Mouse (Mus musculus) heart, embryonic 14.5 days (tissue): ENCODE results near the gene Map10. TPM values are rescaled to one million over a fixed set of nuclear protein-coding genes. Genes with fewer than 3 reads are reported as not detected.

ENCODE experiments used
- ATAC-seq: fragments of 200-750 bp; cut with Nextera tagmentation; 2 replicates; pipeline ENCODE4 v1.8.0; 2017; ENCODE audit warnings: low read depth, moderate TSS enrichment; ENCODE audit not compliant: insufficient number of reproducible peaks, insufficient read depth, low FRiP score
- H3K27ac ChIP-seq, 2 experiments: fragments of 200-500 bp in 1 of 2; fragments of 300-500 bp in 1 of 2; sonication (generic) in 1 of 2; replicated peaks in 1 of 2; 2 replicates each; pipeline ENCODE4 v1.5.1; 2012 to 2014; ENCODE audit warnings: low read depth in 2 of 2, low read length in 2 of 2, control low read depth in 1 of 2, mild to moderate bottlenecking in 1 of 2, mixed read lengths in 1 of 2; ENCODE audit not compliant: control insufficient read depth in 1 of 2, insufficient read depth in 1 of 2
- H3K27me3 ChIP-seq: fragments of 300-500 bp; sonication (generic); 2 replicates; pipeline ENCODE4 v1.6.1; 2014; ENCODE audit warnings: mild to moderate bottlenecking, low read length, control low read depth; ENCODE audit not compliant: control insufficient read depth, insufficient read depth
- H3K36me3 ChIP-seq: fragments of 300-500 bp; sonication (generic); 2 replicates; pipeline ENCODE4 v1.6.1; 2014; ENCODE audit warnings: mild to moderate bottlenecking, control low read depth, low read length, mixed read lengths; ENCODE audit not compliant: control insufficient read depth, insufficient read depth
- H3K4me1 ChIP-seq, 2 experiments: fragments of 200-500 bp in 1 of 2; fragments of 300-500 bp in 1 of 2; sonication (generic) in 1 of 2; 2 replicates each; pipeline ENCODE4 v1.6.1; 2012 to 2014; ENCODE audit warnings: low read length in 2 of 2, control low read depth in 1 of 2, mixed read lengths in 1 of 2; ENCODE audit not compliant: control insufficient read depth in 2 of 2, insufficient read depth in 2 of 2
- H3K4me2 ChIP-seq: fragments of 300-500 bp; sonication (generic); 2 replicates; pipeline ENCODE4 v1.6.1; 2014; ENCODE audit warnings: mild to moderate bottlenecking, low read length
- H3K4me3 ChIP-seq, 2 experiments: fragments of 200-500 bp in 1 of 2; fragments of 300-500 bp in 1 of 2; sonication (generic) in 1 of 2; 2 replicates each; pipeline ENCODE4 v1.5.1; 2012 to 2014; ENCODE audit warnings: low read length in 2 of 2, mild to moderate bottlenecking in 2 of 2, control low read depth in 1 of 2, low read depth in 1 of 2, moderate library complexity in 1 of 2; ENCODE audit not compliant: control insufficient read depth in 1 of 2, insufficient read depth in 1 of 2
- H3K9ac ChIP-seq: fragments of 300-500 bp; sonication (generic); 2 replicates; pipeline ENCODE4 v1.6.1; 2014; ENCODE audit warnings: mild to moderate bottlenecking, low read length
- H3K9me3 ChIP-seq: fragments of 300-500 bp; sonication (generic); 2 replicates; pipeline ENCODE4 v1.6.1; 2016; ENCODE audit warnings: low read length, control low read depth; ENCODE audit not compliant: control insufficient read depth
- WGBS: fragments of 180-500 bp; shearing (Covaris S2); extraction: QIAGEN DNeasy Blood & Tissue Kit; methylation state at CpG from one replicate; pipeline ENCODE4 v1.1.7; 2014; 5-methylcytosine and 5-hydroxymethylcytosine counted together
- polyA plus RNA-seq: library from polyadenylated mRNA; unstranded; fragments of >200 nt; fragmentation: Nextera tagmentation; extraction: Ambion mirVana; gene quantifications from 2 replicates; pipeline ENCODE4 v1.2.1, GENCODE M21; 2014

Map10 gene
- polyA plus RNA-seq, 1 experiment from 2014 or later, result 7.8 TPM

DNA sequence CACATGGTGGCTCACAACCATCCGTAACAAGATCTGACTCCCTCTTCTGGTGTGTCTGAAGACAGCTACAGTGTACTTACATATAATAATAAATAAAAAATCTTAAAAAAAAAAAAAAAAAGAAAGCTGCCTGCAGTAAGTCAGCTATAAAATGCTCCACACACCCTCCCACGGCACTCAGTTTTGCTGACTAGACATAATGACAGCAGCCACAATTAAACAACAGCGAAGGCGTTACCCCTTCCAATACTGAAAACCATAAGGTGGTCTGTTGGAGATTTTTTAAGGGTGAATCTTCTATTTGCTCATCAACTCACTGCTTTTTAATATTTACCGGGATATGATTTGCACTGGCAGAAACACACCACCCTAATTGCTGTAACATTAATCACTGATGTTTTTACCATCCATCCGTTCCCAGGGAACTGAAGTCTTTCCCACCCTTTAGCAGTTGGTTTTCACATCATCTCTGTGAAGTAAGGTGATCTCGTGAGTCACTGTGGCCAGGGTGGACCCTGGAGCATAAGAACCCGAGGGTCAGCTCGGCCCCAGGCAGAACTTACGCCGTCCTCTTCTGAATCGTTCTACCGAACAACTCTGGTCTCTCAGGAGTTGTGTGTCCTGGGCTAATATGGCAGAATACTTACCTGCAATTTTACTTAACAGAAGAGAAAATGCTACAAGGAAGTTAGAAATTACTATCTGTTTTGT lies 7.5 kb upstream of the Map10 start:
- H3K9me3 ChIP-seq, result no peaks in the 10 kb centered on the region
- no peak overlapping the region for H3K4me2 ChIP-seq
- H3K36me3 ChIP-seq, result no peaks in the 10 kb centered on the region
- no peak for ATAC-seq
- H3K9ac ChIP-seq, result no peak overlapping the region
- H3K27ac ChIP-seq, result peak overlapping the region in 1 of 2 experiments; percentile 14; a peak in 2 of 4 replicates
- 92% methylated on average over 12 of the region's 13 CpGs for WGBS
- no peaks in the 10 kb centered on the region for H3K27me3 ChIP-seq
- H3K4me3 ChIP-seq, result no peak overlapping the region
- peaks cover 22 to 38% of the 10 kb centered on the region in 2 experiments for H3K4me1 ChIP-seq

DNA sequence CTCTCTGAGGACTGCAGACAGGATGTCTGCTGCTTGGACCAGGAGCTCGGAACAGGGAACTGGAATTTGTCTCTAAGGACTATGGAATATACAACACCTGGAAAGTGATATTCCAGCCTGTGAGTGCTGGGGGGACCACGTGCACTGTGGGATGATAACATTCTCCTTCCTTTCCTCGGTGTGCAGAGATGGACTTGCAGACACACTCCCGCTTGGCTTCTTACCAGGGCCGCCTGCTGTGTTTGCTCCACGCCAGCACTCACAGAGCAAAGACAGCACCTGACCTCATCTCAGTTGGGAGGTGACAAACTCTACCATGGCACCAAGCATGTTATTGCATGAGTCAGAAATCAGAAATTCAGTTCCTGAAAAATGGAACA lies 7.0 kb upstream of the Map10 start:
- peak overlapping the region in 1 of 2 experiments; percentile 14; a peak in 2 of 4 replicates for H3K27ac ChIP-seq
- 0 out of 2 replicates have a peak, but pooled peaks have one; percentile 16 for ATAC-seq

DNA sequence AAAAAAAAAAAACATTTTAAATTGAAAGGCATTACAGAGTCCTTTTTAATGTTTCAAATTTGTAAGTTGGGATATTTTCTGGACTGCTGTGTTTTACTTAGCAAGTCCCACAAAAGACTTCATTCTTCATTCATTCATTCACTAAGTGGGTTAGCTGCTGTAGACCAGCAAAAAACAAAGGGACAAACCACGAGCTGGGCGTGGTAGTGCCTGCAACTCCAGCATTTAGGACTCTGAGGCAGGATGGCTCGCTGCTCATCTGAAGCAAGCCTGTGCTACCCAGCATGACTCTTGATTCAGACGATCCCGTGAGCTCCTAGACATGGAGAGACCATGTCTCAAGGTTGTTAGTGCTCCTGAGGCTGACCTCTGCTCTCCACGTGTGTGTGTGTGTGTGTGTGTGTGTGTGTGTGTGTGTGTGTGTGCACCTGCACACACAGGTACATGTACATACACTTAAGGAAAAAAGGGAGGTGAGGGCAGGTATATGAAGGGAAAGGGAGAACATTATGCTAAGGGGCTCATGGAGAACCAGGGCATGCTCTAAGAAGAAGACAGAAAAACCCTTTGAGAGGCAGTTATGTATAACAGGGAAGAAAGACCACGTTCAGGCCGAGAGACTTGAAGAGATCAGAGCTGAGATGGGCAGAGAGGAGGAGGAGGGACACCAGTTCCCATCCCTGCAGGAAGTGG lies 4.3 kb upstream of the Map10 start:
- H3K4me2 ChIP-seq, result peak overlapping the region; percentile 32
- ATAC-seq, result no peak
- H3K27me3 ChIP-seq, result no peaks in the 10 kb centered on the region
- no peak overlapping the region for H3K4me3 ChIP-seq
- H3K4me1 ChIP-seq, result peaks cover 26 to 46% of the 10 kb centered on the region in 2 experiments
- 55% methylated on average over 8 of the region's 8 CpGs for whole genome bisulfite sequencing
- H3K27ac ChIP-seq, result peak overlapping the region; percentile 91 to 92
- peaks cover 1% of the 10 kb centered on the region for H3K9me3 ChIP-seq
- H3K36me3 ChIP-seq, result no peaks in the 10 kb centered on the region
- no peak overlapping the region for H3K9ac ChIP-seq

More for the DNA sequence above, 7.0 kb upstream of the Map10 start:
- WGBS, result 33% methylated on average over 6 of the region's 6 CpGs
- no peaks in the 10 kb centered on the region for H3K27me3 ChIP-seq
- no peak overlapping the region for H3K4me2 ChIP-seq
- H3K36me3 ChIP-seq, result no peaks in the 10 kb centered on the region
- peaks cover 22 to 42% of the 10 kb centered on the region in 2 experiments for H3K4me1 ChIP-seq
- H3K9me3 ChIP-seq, result no peaks in the 10 kb centered on the region
- H3K9ac ChIP-seq, result no peak overlapping the region
- H3K4me3 ChIP-seq, result no peak overlapping the region

DNA sequence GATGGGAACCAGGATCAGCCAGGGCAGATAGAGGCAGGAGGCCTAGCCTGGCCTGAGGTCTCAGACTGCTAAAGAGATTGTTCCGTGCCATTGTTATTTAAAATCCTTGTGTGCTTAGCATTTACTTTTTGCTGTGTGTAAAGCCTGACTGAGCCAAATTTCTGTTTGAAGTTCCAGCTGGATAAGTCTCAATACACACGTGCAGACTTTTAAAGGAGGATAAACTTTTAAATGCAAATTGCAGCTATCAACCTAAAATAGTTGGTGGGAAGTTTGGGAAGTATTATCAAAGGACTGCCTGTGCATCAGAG lies 3.8 kb upstream of the Map10 start:
- no peak overlapping the region for H3K9ac ChIP-seq
- no peak for ATAC-seq
- peak overlapping the region; percentile 91 to 92 for H3K27ac ChIP-seq
- peak overlapping the region; percentile 32 for H3K4me2 ChIP-seq
- H3K4me3 ChIP-seq, result no peak overlapping the region
- WGBS, result 11% methylated on average over 2 of the region's 2 CpGs
- peaks cover 26 to 47% of the 10 kb centered on the region in 2 experiments for H3K4me1 ChIP-seq
- H3K9me3 ChIP-seq, result peaks cover 6% of the 10 kb centered on the region
- no peaks in the 10 kb centered on the region for H3K36me3 ChIP-seq
- no peaks in the 10 kb centered on the region for H3K27me3 ChIP-seq

DNA sequence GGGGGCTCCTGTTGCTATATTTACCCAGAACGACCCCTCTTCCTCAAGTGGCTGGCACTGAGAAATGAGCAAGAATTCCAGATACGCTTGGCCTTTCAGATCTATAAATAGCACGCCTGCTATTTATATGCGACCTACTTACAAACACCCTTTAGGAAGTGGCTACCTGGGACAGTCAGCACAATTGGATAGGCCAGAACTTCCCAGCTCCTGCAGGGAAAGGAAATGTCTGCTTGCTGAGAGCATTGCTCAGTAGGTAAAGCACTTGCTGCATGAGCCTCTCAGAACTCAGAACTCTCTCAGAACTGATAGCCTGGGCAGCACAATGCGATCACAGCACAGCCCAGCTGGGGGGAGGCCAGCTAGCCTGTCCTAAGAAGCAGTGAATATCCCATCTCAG lies 3.4 kb upstream of the Map10 start:
- Histone ChIP-seq H3K4me2 (peak overlapping the region; percentile 32), H3K4me3 (0 out of 4 replicates have a peak overlapping the region, but pooled peaks of 1 of the 2 experiments have one; percentile 2), H3K27me3 (no peaks in the 10 kb centered on the region), H3K4me1 (peaks cover 26 to 47% of the 10 kb centered on the region in 2 experiments), H3K9ac (peak overlapping the region; percentile 6; the same call in 1 of the 2 replicates), H3K36me3 (no peaks in the 10 kb centered on the region), H3K27ac (peak overlapping the region; percentile 91 to 92), H3K9me3 (peaks cover 10% of the 10 kb centered on the region)
- ATAC-seq, result peak; percentile 33; the same call in 1 of the 2 replicates
- WGBS, result 6% methylated on average over 5 of the region's 5 CpGs

DNA sequence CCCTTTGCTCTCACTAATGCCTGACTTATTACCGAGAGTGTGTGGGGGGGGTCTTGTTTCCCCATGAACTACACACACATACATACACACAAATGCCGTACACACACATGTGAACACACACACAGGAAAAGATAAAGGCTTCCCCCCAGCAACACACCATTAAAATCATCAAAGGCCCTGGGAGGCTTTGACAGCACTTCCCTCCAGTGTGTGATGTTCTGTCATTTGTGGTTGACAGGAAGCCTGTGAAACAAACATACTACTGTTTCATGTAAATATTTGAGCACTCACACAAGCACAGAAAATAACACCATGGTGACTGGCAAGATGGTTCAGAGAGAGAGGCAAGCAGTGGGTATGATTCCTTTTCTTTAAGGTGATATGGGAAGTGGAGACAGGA lies 2.4 kb upstream of the Map10 start:
- H3K4me1 ChIP-seq, result peaks cover 26 to 45% of the 10 kb centered on the region in 2 experiments
- H3K27ac ChIP-seq, result peak overlapping the region; percentile 52 to 91; a peak in 3 of 4 replicates
- ATAC-seq, result no peak
- no peak overlapping the region for H3K9ac ChIP-seq
- peaks cover 20% of the 10 kb centered on the region for H3K9me3 ChIP-seq
- no peak overlapping the region for H3K4me3 ChIP-seq
- no peaks in the 10 kb centered on the region for H3K27me3 ChIP-seq
- H3K4me2 ChIP-seq, result no peak overlapping the region
- H3K36me3 ChIP-seq, result 0 out of 2 replicates have a peak, but pooled peaks cover 6% of the 10 kb centered on the region
- WGBS, result 50% methylated on average over 2 of the region's 2 CpGs

DNA sequence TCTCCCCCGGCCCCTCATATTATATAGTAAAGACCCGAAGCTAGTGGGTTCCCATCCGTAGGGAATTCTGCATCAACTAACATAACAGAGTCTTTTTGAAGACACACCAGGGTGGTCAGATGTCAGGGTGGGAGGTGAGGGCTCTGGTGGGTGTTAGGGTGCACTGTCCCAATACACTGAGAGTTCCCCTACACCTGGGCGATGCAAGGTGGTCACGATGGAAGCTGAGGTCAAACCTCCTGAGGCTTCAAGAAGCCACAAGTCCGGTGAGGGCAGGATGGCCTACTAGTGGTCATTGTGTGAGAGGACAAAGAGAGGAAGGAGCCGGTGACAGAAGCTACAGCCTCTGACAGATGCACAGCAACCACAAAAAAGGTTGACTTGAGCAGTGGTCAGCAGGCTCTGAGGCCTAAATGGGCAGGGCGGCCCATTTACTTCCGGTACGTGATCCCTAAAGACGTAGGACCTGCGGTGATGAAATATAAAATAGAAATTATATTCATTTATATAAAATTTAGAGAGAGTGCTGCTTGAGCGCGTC lies 389 bp upstream of the Map10 start:
- Histone ChIP-seq H3K27ac (no peak overlapping the region), H3K27me3 (no peaks in the 10 kb centered on the region), H3K9me3 (peaks cover 22% of the 10 kb centered on the region), H3K36me3 (0 out of 2 replicates have a peak, but pooled peaks cover 6% of the 10 kb centered on the region), H3K4me3 (peak overlapping the region in 1 of 2 experiments; percentile 64; a peak in 2 of 4 replicates), H3K4me2 (peak overlapping the region; percentile 88), H3K9ac (no peak overlapping the region), H3K4me1 (peaks cover 19 to 34% of the 10 kb centered on the region in 2 experiments)
- 80% methylated on average over 14 of the region's 14 CpGs for WGBS
- no peak; the same call in 1 of the 2 replicates for ATAC-seq
